Mouse (Mus musculus) ES-E14 (cell line): ENCODE measurements around the gene Akap2.

ENCODE experiments used
- HCFC1 ChIP-seq: IDR thresholded peaks from 2 replicates; pipeline ENCODE4 v1.6.1; 2012; ENCODE audit warnings: low read length, inconsistent platforms, borderline replicate concordance; ENCODE audit not compliant: insufficient read depth
- MAFK ChIP-seq: IDR thresholded peaks from 2 replicates; pipeline ENCODE4 v1.6.1; 2014; ENCODE audit warnings: mild to moderate bottlenecking, low read depth, low read length, inconsistent platforms; ENCODE audit not compliant: insufficient read depth
- ZC3H11A ChIP-seq: IDR thresholded peaks from 2 replicates; pipeline ENCODE4 v1.6.1; 2012; ENCODE audit warnings: low read depth, mild to moderate bottlenecking, inconsistent platforms, low read length, borderline replicate concordance
- ZNF384 ChIP-seq: IDR thresholded peaks from 2 replicates; pipeline ENCODE4 v1.6.1; 2012; ENCODE audit warnings: low read depth, low read length, inconsistent platforms

GRCm38 (mm10) chr4:57730047-57730446, 12.6 kb downstream of the Akap2 start:
- no peak for TF ChIP-seq MAFK
- no peak for TF ChIP-seq HCFC1
- TF ChIP-seq ZNF384, result no peak
- TF ChIP-seq ZC3H11A, result no peak
